Mouse (Mus musculus): Measurements from ENCODE around the gene Mrc1. TPM values are rescaled to one million over a fixed set of nuclear protein-coding genes. Genes with fewer than 3 reads are reported as not detected.
"Not testable (repeated sequence)": the region's sequence is repeated elsewhere in the genome, so short reads cannot be mapped to it uniquely, and the experiment has no call there.

The Mrc1 gene
- 1 to 10 TPM; 6.6 to 6.9 TPM for total RNA-seq (2021)
- long read RNA-seq, experiment 1, full-length matches to known transcripts = 1 of 2 reads
- long read RNA-seq, experiment 1, partial matches to known transcripts = 1 of 2 reads
- long read RNA-seq, experiment 1, other reads (novel, unspliced or antisense) = 0 of 2 reads
- long read RNA-seq, experiment 2, full-length matches to known transcripts = 1 of 2 reads
- long read RNA-seq, experiment 2, partial matches to known transcripts = 1 of 2 reads
- long read RNA-seq, experiment 2, other reads (novel, unspliced or antisense) = 0 of 2 reads

- peak; percentile 24 for DNase-seq (ENCODE audit: low spot score)
Observed at GRCm38 (mm10) chr2:14229149-14229548, at the start of gene Mrc1. Mrc1 (plus strand) TSS chr2:14229392.

- DNase-seq (ENCODE audit: low spot score) = no peak
Observed at GRCm38 (mm10) chr2:14184375-14184774, 44.8 kb upstream of the Mrc1 start.

- no peak for DNase-seq (ENCODE audit: low spot score)
Observed at GRCm38 (mm10) chr2:14190684-14191083, 38.5 kb upstream of the Mrc1 start.

- DNase-seq (ENCODE audit: low spot score) = no peak
Observed at GRCm38 (mm10) chr2:14191601-14192000, 37.6 kb upstream of the Mrc1 start.

- no peak for DNase-seq (ENCODE audit: low spot score)
Observed at GRCm38 (mm10) chr2:14192046-14192445, 37.1 kb upstream of the Mrc1 start.

GRCm38 (mm10) chr2:14198325-14198903 is 30.8 kb upstream of the Mrc1 start:
- not testable (repeated sequence) for DNase-seq (ENCODE audit: low spot score)

GRCm38 (mm10) chr2:14199621-14200020 is 29.6 kb upstream of the Mrc1 start:
- DNase-seq (ENCODE audit: low spot score) = peak; percentile 82

GRCm38 (mm10) chr2:14200879-14201445 is 28.2 kb upstream of the Mrc1 start:
- DNase-seq (ENCODE audit: low spot score) = not testable (repeated sequence)

GRCm38 (mm10) chr2:14204308-14204707 is 24.9 kb upstream of the Mrc1 start:
- DNase-seq (ENCODE audit: low spot score) = no peak

- no peak for DNase-seq (ENCODE audit: low spot score)
Observed at GRCm38 (mm10) chr2:14206798-14207197, 22.4 kb upstream of the Mrc1 start.

- no peak for DNase-seq (ENCODE audit: low spot score)
Observed at GRCm38 (mm10) chr2:14210731-14211130, 18.5 kb upstream of the Mrc1 start.

GRCm38 (mm10) chr2:14211606-14212005 is 17.6 kb upstream of the Mrc1 start:
- DNase-seq (ENCODE audit: low spot score) = no peak

GRCm38 (mm10) chr2:14214764-14215163 is 14.4 kb upstream of the Mrc1 start:
- DNase-seq (ENCODE audit: low spot score) = no peak

- no peak for DNase-seq (ENCODE audit: low spot score)
Observed at GRCm38 (mm10) chr2:14216653-14217052, 12.5 kb upstream of the Mrc1 start.

GRCm38 (mm10) chr2:14218126-14218525 is 11.1 kb upstream of the Mrc1 start:
- no peak for DNase-seq (ENCODE audit: low spot score)

- DNase-seq (ENCODE audit: low spot score) = no peak
Observed at GRCm38 (mm10) chr2:14224387-14224786, 4.8 kb upstream of the Mrc1 start.

- no peak for DNase-seq (ENCODE audit: low spot score)
Observed at GRCm38 (mm10) chr2:14228495-14228894, 697 bp upstream of the Mrc1 start.

- no peak for DNase-seq (ENCODE audit: low spot score)
Observed at GRCm38 (mm10) chr2:14229979-14230378, 787 bp downstream of the Mrc1 start.

GRCm38 (mm10) chr2:14232897-14233296 is 3.7 kb downstream of the Mrc1 start:
- DNase-seq (ENCODE audit: low spot score) = no peak

GRCm38 (mm10) chr2:14233983-14234382 is 4.8 kb downstream of the Mrc1 start:
- DNase-seq (ENCODE audit: low spot score) = no peak

- DNase-seq (ENCODE audit: low spot score) = no peak
Observed at GRCm38 (mm10) chr2:14235319-14235718, 6.1 kb downstream of the Mrc1 start.

- DNase-seq (ENCODE audit: low spot score) = no peak
Observed at GRCm38 (mm10) chr2:14236920-14237319, 7.7 kb downstream of the Mrc1 start.

GRCm38 (mm10) chr2:14237723-14238122 is 8.5 kb downstream of the Mrc1 start:
- DNase-seq (ENCODE audit: low spot score) = peak; percentile 18
